Mouse (Mus musculus) kidney, postnatal 14 days (tissue): ENCODE measurements at regions not wholly inside any gene's neighbourhood (a gene's known extent, or its start where the extent isn't known, plus 50 kb on each side); places are given as distances from the start of the nearest gene placed in this dataset.

Source experiments
- DNase-seq: peaks from one replicate; pipeline ENCODE4 v3.0.0; 2022; ENCODE audit warnings: mixed read lengths

GRCm38 (mm10) chr5:69877100-69877499 is 285.0 kb upstream of the Gnpda2 start:
- DNase-seq: no peak

- DNase-seq: no peak
These were observed 270.9 kb upstream of the Gnpda2 start for GRCm38 (mm10) chr5:69863027-69863426.

GRCm38 (mm10) chr5:69844809-69845208 is 252.7 kb upstream of the Gnpda2 start:
- DNase-seq: no peak

- no peak for DNase-seq
These were observed 246.0 kb upstream of the Gnpda2 start for GRCm38 (mm10) chr5:69837947-69838710.

- peak; percentile 5 for DNase-seq
These were observed 244.2 kb upstream of the Gnpda2 start for GRCm38 (mm10) chr5:69836356-69836755.

- DNase-seq: no peak
These were observed 243.0 kb upstream of the Gnpda2 start for GRCm38 (mm10) chr5:69835162-69835561.

- DNase-seq: no peak
These were observed 225.6 kb upstream of the Gnpda2 start for GRCm38 (mm10) chr5:69817778-69818177.

GRCm38 (mm10) chr5:69817035-69817434 is 224.9 kb upstream of the Gnpda2 start:
- no peak for DNase-seq

GRCm38 (mm10) chr5:69815356-69815755 is 223.2 kb upstream of the Gnpda2 start:
- DNase-seq: no peak

- no peak for DNase-seq
These were observed 210.5 kb upstream of the Gnpda2 start for GRCm38 (mm10) chr5:69802612-69803011.

GRCm38 (mm10) chr5:69802101-69802500 is 210.0 kb upstream of the Gnpda2 start:
- no peak for DNase-seq

- no peak for DNase-seq
These were observed 203.2 kb upstream of the Gnpda2 start for GRCm38 (mm10) chr5:69795316-69795715.

GRCm38 (mm10) chr5:69794641-69795040 is 202.5 kb upstream of the Gnpda2 start:
- DNase-seq: no peak

- no peak for DNase-seq
These were observed 164.8 kb upstream of the Gnpda2 start for GRCm38 (mm10) chr5:69756769-69757485.

- no peak for DNase-seq
These were observed 164.2 kb upstream of the Gnpda2 start for GRCm38 (mm10) chr5:69756360-69756759.

- no peak for DNase-seq
These were observed 148.4 kb upstream of the Gnpda2 start for GRCm38 (mm10) chr5:69740511-69740910.

- no peak for DNase-seq
These were observed 129.3 kb upstream of the Gnpda2 start for GRCm38 (mm10) chr5:69721351-69722006.

GRCm38 (mm10) chr5:69716087-69716486 is 123.9 kb upstream of the Gnpda2 start:
- DNase-seq: no peak

- no peak for DNase-seq
These were observed 115.0 kb upstream of the Gnpda2 start for GRCm38 (mm10) chr5:69707099-69707498.

- no peak for DNase-seq
These were observed 113.0 kb upstream of the Gnpda2 start for GRCm38 (mm10) chr5:69705168-69705532.

GRCm38 (mm10) chr5:69704261-69705167 is 112.4 kb upstream of the Gnpda2 start:
- DNase-seq: peak; percentile 5

GRCm38 (mm10) chr5:69678770-69679169 is 86.6 kb upstream of the Gnpda2 start:
- no peak for DNase-seq

GRCm38 (mm10) chr5:69678268-69678667 is 86.1 kb upstream of the Gnpda2 start:
- DNase-seq: no peak
